Mouse (Mus musculus) adrenal gland, adult 2 months (tissue): ENCODE results near the gene N4bp1. TPM values are rescaled to one million over a fixed set of nuclear protein-coding genes. Genes with fewer than 3 reads are reported as not detected.

Experiments
- DNase-seq: peaks from one replicate; pipeline ENCODE4 v3.0.0; 2021
- polyA plus RNA-seq: library from polyadenylated mRNA; depleted of rRNA; stranded (reverse); fragments of >200 nt; gene quantifications from 2 replicates; pipeline ENCODE4 v1.2.3, GENCODE M21; 2012
- total RNA-seq, 2 experiments: library from RNA; stranded (reverse); gene quantifications; 2 replicates each; pipeline ENCODE4 v1.2.3; 2021

Gene N4bp1
- total and polyA plus RNA-seq, 3 experiments: 19.9 to 45.6 (median 23.2) TPM

GRCm38 (mm10) chr8:86861516-86861915 lies 23.5 kb downstream of the N4bp1 start:
- DNase-seq: no peak

GRCm38 (mm10) chr8:86856248-86856647 lies 28.8 kb downstream of the N4bp1 start:
- peak; percentile 52 for DNase-seq

- no peak for DNase-seq
Measured at GRCm38 (mm10) chr8:86854686-86855085, 30.4 kb downstream of the N4bp1 start.

- no peak for DNase-seq
Measured at GRCm38 (mm10) chr8:86853989-86854373, 31.1 kb downstream of the N4bp1 start.

- DNase-seq: peak; percentile 41
Measured at GRCm38 (mm10) chr8:86853266-86853988, 31.6 kb downstream of the N4bp1 start.

GRCm38 (mm10) chr8:86852491-86852890 lies 32.6 kb downstream of the N4bp1 start:
- no peak for DNase-seq

- no peak for DNase-seq
Measured at GRCm38 (mm10) chr8:86848876-86849275, 36.2 kb downstream of the N4bp1 start.

GRCm38 (mm10) chr8:86848401-86848800 lies 36.7 kb downstream of the N4bp1 start:
- DNase-seq: peak; percentile 64

- no peak for DNase-seq
Measured at GRCm38 (mm10) chr8:86847091-86847490, 38.0 kb downstream of the N4bp1 start.

GRCm38 (mm10) chr8:86845875-86846274 lies 39.2 kb downstream of the N4bp1 start:
- no peak for DNase-seq

- no peak for DNase-seq
Measured at GRCm38 (mm10) chr8:86844856-86845255, 40.2 kb downstream of the N4bp1 start.

GRCm38 (mm10) chr8:86843896-86844295 lies 41.2 kb downstream of the N4bp1 start:
- DNase-seq: no peak

GRCm38 (mm10) chr8:86841556-86842309 lies 43.3 kb downstream of the N4bp1 start:
- no peak for DNase-seq

GRCm38 (mm10) chr8:86840120-86840693 lies 44.9 kb downstream of the N4bp1 start:
- DNase-seq: no peak

- no peak for DNase-seq
Measured at GRCm38 (mm10) chr8:86838707-86839438, 46.2 kb downstream of the N4bp1 start.

- DNase-seq: no peak
Measured at GRCm38 (mm10) chr8:86837234-86837633, 47.8 kb downstream of the N4bp1 start.

- no peak for DNase-seq
Measured at GRCm38 (mm10) chr8:86835881-86836280, 49.2 kb downstream of the N4bp1 start.

GRCm38 (mm10) chr8:86834496-86835260 lies 50.4 kb downstream of the N4bp1 start:
- DNase-seq: no peak

GRCm38 (mm10) chr8:86833937-86834336 lies 51.1 kb downstream of the N4bp1 start:
- no peak for DNase-seq

- no peak for DNase-seq
Measured at GRCm38 (mm10) chr8:86828925-86829324, 56.1 kb downstream of the N4bp1 start.

- no peak for DNase-seq
Measured at GRCm38 (mm10) chr8:86827199-86827598, 57.9 kb downstream of the N4bp1 start.

- DNase-seq: no peak
Measured at GRCm38 (mm10) chr8:86826538-86826937, 58.5 kb downstream of the N4bp1 start.
